Mouse (Mus musculus): ENCODE measurements around the gene Ttc3. TPM values are rescaled to one million over a fixed set of nuclear protein-coding genes. Genes with fewer than 3 reads are reported as not detected.
"Not testable (repeated sequence)": the region's sequence is repeated elsewhere in the genome, so short reads cannot be mapped to it uniquely, and the experiment has no call there.

Ttc3 gene
- polyA plus RNA-seq (2015; fragmentation: Nextera tagmentation; extraction: Ambion mirVana): 804 and 915 TPM in 2 replicates

- Histone ChIP-seq H3K4me1 (peaks cover 37% of the 10 kb centered on the region), H3K36me3 (0 out of 2 replicates have a peak, but pooled peaks cover 3% of the 10 kb centered on the region), H3K9me3 (replicated peaks) (no peaks in the 10 kb centered on the region), H3K4me3 (replicated peaks) (peak within 1 kb of the TSS; percentile 90), H3K4me2 (peak within 1 kb of the TSS; percentile 64), H3K9ac (replicated peaks) (peak within 1 kb of the TSS; percentile 99), H3K27me3 (replicated peaks) (no peaks in the 10 kb centered on the region), H3K27ac (replicated peaks) (peak within 1 kb of the TSS; percentile 100)
- WGBS: under 1% methylated on average over 78 of the region's 79 CpGs
- ATAC-seq (ENCODE audit: low FRiP score): peak; percentile 81
Observed at GRCm38 (mm10) chr16:94370173-94370914, at the start of gene Ttc3. TSS of gene Ttc3 (plus strand) at chr16:94370618.

GRCm38 (mm10) chr16:94323681-94324080 lies 46.7 kb upstream of the Ttc3 start:
- no peak for ATAC-seq (ENCODE audit: low FRiP score)
- Histone ChIP-seq H3K9ac (replicated peaks) (no peak overlapping the region), H3K36me3 (no peaks in the 10 kb centered on the region), H3K27ac (replicated peaks) (no peak overlapping the region), H3K27me3 (replicated peaks) (peaks cover 27% of the 10 kb centered on the region), H3K4me3 (replicated peaks) (no peak overlapping the region), H3K9me3 (replicated peaks) (no peaks in the 10 kb centered on the region), H3K4me2 (no peak overlapping the region), H3K4me1 (peaks cover 11% of the 10 kb centered on the region)
- WGBS: 75% methylated on average over 5 of the region's 5 CpGs

- Histone ChIP-seq H3K4me1 (peaks cover 21% of the 10 kb centered on the region), H3K27ac (replicated peaks) (no peak overlapping the region), H3K27me3 (replicated peaks) (peaks cover 42% of the 10 kb centered on the region), H3K36me3 (no peaks in the 10 kb centered on the region), H3K9ac (replicated peaks) (no peak overlapping the region), H3K4me2 (no peak overlapping the region), H3K4me3 (replicated peaks) (no peak overlapping the region), H3K9me3 (replicated peaks) (no peaks in the 10 kb centered on the region)
- 89% methylated on average over 3 of the region's 3 CpGs for WGBS
- no peak for ATAC-seq (ENCODE audit: low FRiP score)
Observed at GRCm38 (mm10) chr16:94326008-94326407, 44.4 kb upstream of the Ttc3 start.

GRCm38 (mm10) chr16:94327781-94328711 lies 42.4 kb upstream of the Ttc3 start, which contains the start of gene Ripply3:
TSS of gene Ripply3 (plus strand) at chr16:94328420.
- H3K36me3 ChIP-seq: no peaks in the 10 kb centered on the region
- peaks cover 42% of the 10 kb centered on the region for H3K27me3 ChIP-seq (replicated peaks)
- H3K9ac ChIP-seq (replicated peaks): peak within 1 kb of the TSS; percentile 37
- peak within 1 kb of the TSS; percentile 66 for H3K4me2 ChIP-seq
- no peak within 1 kb of the TSS for H3K27ac ChIP-seq (replicated peaks)
- H3K4me3 ChIP-seq (replicated peaks): peak within 1 kb of the TSS; percentile 37
- no peaks in the 10 kb centered on the region for H3K9me3 ChIP-seq (replicated peaks)
- ATAC-seq (ENCODE audit: low FRiP score): no peak
- peaks cover 21% of the 10 kb centered on the region for H3K4me1 ChIP-seq
- WGBS: under 1% methylated on average over 60 of the region's 63 CpGs

GRCm38 (mm10) chr16:94328881-94329867 lies 41.2 kb upstream of the Ttc3 start:
- Histone ChIP-seq H3K9me3 (replicated peaks) (no peaks in the 10 kb centered on the region), H3K27me3 (replicated peaks) (peaks cover 42% of the 10 kb centered on the region), H3K9ac (replicated peaks) (0 out of 2 replicates have a peak overlapping the region, but pooled peaks have one; percentile 37), H3K4me2 (peak overlapping the region; percentile 66), H3K27ac (replicated peaks) (no peak overlapping the region), H3K4me1 (peaks cover 21% of the 10 kb centered on the region), H3K4me3 (replicated peaks) (peak overlapping the region; percentile 37; the same call in 1 of the 2 replicates), H3K36me3 (no peaks in the 10 kb centered on the region)
- ATAC-seq (ENCODE audit: low FRiP score): no peak
- 12% methylated on average over 25 of the region's 25 CpGs for WGBS

GRCm38 (mm10) chr16:94330429-94330828 lies 40.0 kb upstream of the Ttc3 start:
- WGBS: 60% methylated on average over 5 of the region's 5 CpGs
- Histone ChIP-seq H3K4me3 (replicated peaks) (no peak overlapping the region), H3K27me3 (replicated peaks) (peaks cover 39% of the 10 kb centered on the region), H3K9ac (replicated peaks) (no peak overlapping the region), H3K9me3 (replicated peaks) (no peaks in the 10 kb centered on the region), H3K27ac (replicated peaks) (no peak overlapping the region), H3K36me3 (no peaks in the 10 kb centered on the region), H3K4me2 (no peak overlapping the region), H3K4me1 (peaks cover 21% of the 10 kb centered on the region)
- no peak for ATAC-seq (ENCODE audit: low FRiP score)

GRCm38 (mm10) chr16:94331233-94331885 lies 39.1 kb upstream of the Ttc3 start:
- Histone ChIP-seq H3K9ac (replicated peaks) (no peak overlapping the region), H3K27me3 (replicated peaks) (peaks cover 33% of the 10 kb centered on the region), H3K4me2 (no peak overlapping the region), H3K4me1 (peaks cover 21% of the 10 kb centered on the region), H3K36me3 (no peaks in the 10 kb centered on the region), H3K9me3 (replicated peaks) (no peaks in the 10 kb centered on the region), H3K27ac (replicated peaks) (no peak overlapping the region), H3K4me3 (replicated peaks) (no peak overlapping the region)
- 83% methylated on average over 9 of the region's 9 CpGs for WGBS
- ATAC-seq (ENCODE audit: low FRiP score): no peak

- no peaks in the 10 kb centered on the region for H3K9me3 ChIP-seq (replicated peaks)
- WGBS: 59% methylated on average over 5 of the region's 5 CpGs
- no peak for ATAC-seq (ENCODE audit: low FRiP score)
- no peak overlapping the region for H3K9ac ChIP-seq (replicated peaks)
- H3K4me2 ChIP-seq: no peak overlapping the region
- H3K27me3 ChIP-seq (replicated peaks): peaks cover 30% of the 10 kb centered on the region
- no peak overlapping the region for H3K4me3 ChIP-seq (replicated peaks)
- H3K36me3 ChIP-seq: no peaks in the 10 kb centered on the region
- H3K4me1 ChIP-seq: peaks cover 21% of the 10 kb centered on the region
- H3K27ac ChIP-seq (replicated peaks): no peak overlapping the region
Observed at GRCm38 (mm10) chr16:94331886-94332252, 38.5 kb upstream of the Ttc3 start.

GRCm38 (mm10) chr16:94335656-94336055 lies 34.8 kb upstream of the Ttc3 start:
- 47% methylated on average over 5 of the region's 5 CpGs for WGBS
- 0 out of 2 replicates have a peak, but pooled peaks cover 2% of the 10 kb centered on the region for H3K27me3 ChIP-seq (replicated peaks)

GRCm38 (mm10) chr16:94339164-94340160 lies 31.0 kb upstream of the Ttc3 start:
- ATAC-seq (ENCODE audit: low FRiP score); H3K4me2 ChIP-seq; H3K27me3 ChIP-seq (replicated peaks); H3K4me1 ChIP-seq; H3K36me3 ChIP-seq; H3K4me3 ChIP-seq (replicated peaks); H3K9me3 ChIP-seq (replicated peaks); H3K27ac ChIP-seq (replicated peaks); H3K9ac ChIP-seq (replicated peaks): not testable (repeated sequence)
- WGBS: 94% methylated on average over 20 of the region's 22 CpGs

More at GRCm38 (mm10) chr16:94335656-94336055, 34.8 kb upstream of the Ttc3 start:
- Histone ChIP-seq H3K36me3 (no peaks in the 10 kb centered on the region), H3K9ac (replicated peaks) (no peak overlapping the region), H3K4me2 (no peak overlapping the region), H3K9me3 (replicated peaks) (no peaks in the 10 kb centered on the region), H3K4me1 (no peaks in the 10 kb centered on the region), H3K27ac (replicated peaks) (no peak overlapping the region), H3K4me3 (replicated peaks) (no peak overlapping the region)
- ATAC-seq (ENCODE audit: low FRiP score): no peak

Measured in neural tube, embryonic 15.5 days (tissue).